Mouse (Mus musculus) adrenal gland, adult 8-10 months (tissue): Measurements from ENCODE around the gene Cldnd1. TPM values are rescaled to one million over a fixed set of nuclear protein-coding genes. Genes with fewer than 3 reads are reported as not detected.

ENCODE experiments used
- DNase-seq: peaks from one replicate; pipeline ENCODE4 v3.0.0; 2022
- microRNA-seq, 2 experiments: library from miRNA; unstranded; fragments of <30 nt; microRNA quantifications; one replicate each; pipeline ENCODE4 v1.2.0; 2022
- total RNA-seq, 4 experiments: library from RNA; stranded (reverse); gene quantifications; 2 replicates each; pipeline ENCODE4 v1.2.4; 2022

Gene Cldnd1
- total RNA-seq, 4 experiments from 2014 or later: 47.0 to 70.2 (median 58.4) TPM

DNA sequence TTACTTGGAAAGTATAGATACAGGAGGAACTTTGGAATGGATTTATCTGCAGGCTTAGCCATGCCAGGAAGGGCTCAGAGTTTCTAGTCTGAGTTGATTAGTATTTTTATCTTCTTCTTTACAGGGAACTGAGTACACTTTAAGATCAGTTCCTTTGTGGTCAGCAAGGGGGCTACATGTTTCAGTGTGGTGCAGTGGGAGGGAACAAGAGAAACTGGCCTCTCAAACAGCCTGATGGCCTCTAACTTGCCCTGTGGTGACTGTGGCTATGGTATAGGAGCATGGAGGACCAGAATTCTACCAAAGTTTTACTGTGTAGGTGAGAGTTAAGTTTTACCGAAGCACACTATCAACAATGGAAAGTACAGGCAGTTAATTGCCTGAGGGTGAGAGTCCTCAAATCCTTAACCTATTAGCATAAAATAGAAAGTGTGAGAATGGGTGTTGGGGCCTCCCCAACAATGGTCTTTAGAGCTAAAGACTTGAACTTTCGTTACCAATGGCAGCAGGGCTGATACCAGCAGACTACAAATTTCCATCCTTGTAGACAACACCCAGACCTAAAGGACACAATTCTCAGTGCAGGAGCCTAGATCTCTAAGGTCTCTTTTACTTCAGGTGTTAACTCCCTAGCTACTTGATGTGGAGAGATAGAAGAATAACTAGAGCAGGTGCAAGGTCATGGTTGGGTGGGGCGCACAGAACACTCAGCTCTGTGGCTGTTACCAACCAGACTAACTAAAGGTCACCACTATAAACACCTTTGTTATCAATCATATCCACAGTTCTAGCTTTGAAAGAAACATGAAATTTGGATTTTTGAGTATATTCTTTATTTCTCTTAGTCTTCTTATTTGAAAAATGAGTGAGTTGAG, 18.9 kb upstream of the Cldnd1 start:
- no peak for DNase-seq

GRCm38 (mm10) chr16:58709536-58709935, 18.2 kb upstream of the Cldnd1 start:
- no peak for DNase-seq

DNA sequence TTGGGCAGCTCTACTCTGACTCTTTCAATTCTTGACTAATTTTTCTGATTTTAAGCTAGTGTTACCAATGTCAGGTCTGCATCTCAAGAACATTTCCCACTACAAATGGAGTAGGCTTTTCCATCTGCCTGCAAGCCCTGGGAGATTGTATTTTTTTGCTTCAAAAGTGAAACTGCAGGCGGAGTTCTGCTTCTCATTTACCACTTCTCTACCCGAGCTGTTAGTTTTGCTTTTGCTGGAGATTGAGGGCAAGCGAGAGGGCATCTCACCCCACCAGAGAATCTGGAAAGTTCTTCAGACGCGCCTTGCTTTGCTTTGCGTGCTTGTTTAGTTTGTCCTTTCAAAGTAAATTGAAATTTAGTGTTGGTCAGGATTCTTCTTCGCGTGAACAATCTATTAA, 15.5 kb upstream of the Cldnd1 start:
- DNase-seq: no peak

DNA sequence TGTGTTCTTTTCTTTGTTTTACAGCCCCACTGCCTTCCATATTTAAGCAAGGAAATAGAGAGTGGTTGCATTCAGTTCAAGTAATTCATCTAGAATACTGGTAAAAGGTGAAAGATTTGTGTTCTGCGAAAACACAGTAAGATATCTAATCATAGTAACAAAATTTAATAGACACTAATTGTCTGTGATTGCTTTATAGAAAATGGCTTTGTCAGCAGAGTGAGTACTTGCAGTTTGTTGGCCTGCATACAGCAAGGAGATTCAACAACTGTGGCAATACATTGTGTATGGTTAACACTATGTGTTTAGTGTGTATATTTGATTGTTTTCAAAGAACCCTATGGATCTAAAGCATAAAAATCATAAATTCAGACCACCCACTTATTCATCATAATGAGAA, 14.6 kb upstream of the Cldnd1 start:
- no peak for DNase-seq

DNA sequence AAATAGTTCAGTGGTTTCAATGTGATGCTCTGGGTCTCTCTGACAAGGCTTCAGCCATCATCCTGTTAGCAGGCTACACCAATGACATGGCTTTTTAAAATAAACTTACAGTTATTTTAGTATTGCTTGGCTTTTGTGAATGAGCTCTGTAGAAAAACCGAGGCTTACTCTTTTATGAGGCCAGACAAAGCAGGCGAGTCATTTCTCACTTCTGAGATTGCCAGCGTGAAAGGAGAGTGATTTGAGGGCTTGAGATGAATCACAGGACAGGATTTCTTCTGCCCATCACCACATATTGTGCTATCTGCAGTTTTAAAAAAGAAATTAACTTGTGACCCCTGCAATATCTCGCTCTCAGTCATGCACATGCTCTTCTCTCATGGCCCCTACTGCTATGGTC, 12.7 kb upstream of the Cldnd1 start:
- no peak for DNase-seq

DNA sequence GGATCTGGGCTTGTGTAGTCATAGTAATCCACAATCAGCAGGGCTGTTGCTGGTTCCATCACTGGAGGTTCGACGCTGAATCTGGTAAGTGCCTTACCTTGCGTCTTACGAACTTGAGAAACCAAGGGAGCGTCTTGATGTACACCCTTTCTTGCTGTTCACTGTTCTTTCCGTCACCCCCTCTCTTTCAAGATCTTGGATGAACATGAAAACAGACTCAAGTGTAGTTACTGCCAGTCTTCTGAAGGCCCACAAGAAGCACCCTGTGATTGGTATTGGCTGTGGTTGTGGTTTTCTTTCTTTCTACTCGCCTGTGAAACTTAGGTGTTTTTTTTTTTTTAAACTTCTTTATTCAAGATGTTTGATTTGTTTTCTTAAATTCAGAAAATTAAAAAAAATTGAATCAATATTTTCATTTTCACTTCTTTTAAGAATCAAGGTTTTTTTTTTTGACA, 9.0 kb upstream of the Cldnd1 start, which contains the start of gene Gpr15:
Gene Gpr15 (minus strand): TSS at position 405 of the 455 bp plus-strand sequence.
- no peak for DNase-seq

DNA sequence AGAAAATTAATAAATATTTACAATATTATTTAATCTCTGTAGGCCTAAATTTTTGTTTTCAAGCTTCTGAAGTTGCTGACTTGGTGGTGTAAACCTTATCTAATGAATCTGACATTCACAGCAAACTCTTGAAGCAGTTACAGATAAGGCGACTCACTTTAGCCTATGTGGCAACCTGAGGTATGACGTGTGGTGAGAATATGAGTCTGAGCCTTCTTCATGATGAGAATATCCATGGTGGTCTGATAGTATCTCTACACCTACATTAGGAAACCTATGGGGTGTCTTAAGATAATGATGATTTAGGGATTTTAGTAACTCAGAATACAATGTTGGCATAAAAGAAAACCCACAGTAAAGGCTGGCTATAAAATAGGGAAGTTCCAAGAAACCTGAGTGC, 5.4 kb upstream of the Cldnd1 start:
- DNase-seq: no peak

DNA sequence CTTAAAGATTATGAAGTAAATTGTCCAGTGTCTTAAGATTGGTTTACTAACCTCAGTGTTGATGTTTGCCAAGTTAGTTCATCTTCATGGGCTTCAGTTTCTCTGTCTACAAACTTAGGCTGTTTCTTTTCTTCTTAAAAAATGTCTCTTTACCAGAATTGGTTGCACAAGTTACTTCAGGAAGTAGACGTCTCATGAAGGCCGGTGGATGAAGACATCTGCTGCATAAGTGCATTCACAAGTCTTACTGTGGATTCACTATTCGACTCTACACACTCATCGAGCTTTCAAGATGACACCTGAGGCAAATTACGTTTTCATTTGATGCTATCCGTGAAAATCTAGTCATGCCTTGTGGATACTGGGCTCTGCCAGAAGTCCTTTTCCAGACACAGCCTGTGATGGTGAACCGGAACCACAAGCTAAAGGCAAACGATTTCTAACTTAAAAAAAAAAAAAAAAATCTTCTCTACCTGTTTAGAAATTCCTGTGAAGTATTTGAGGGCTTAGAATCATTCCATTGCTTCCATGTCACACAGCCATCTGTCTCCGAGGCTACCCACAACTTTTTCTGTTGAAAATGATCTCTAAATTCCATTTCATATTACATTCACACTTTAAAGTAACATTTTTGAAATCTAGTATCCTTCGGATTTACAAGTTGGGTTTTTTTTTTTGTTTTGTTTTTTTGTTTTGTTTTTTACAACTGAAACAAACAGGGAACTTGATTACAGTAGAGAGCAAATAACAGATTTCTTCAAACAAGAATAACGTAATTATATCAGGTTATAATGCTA, 832 bp upstream of the Cldnd1 start:
- DNase-seq: no peak

GRCm38 (mm10) chr16:58728176-58728671, 514 bp downstream of the Cldnd1 start:
- DNase-seq: no peak

GRCm38 (mm10) chr16:58738205-58738604, 10.5 kb downstream of the Cldnd1 start:
- DNase-seq: no peak

DNA sequence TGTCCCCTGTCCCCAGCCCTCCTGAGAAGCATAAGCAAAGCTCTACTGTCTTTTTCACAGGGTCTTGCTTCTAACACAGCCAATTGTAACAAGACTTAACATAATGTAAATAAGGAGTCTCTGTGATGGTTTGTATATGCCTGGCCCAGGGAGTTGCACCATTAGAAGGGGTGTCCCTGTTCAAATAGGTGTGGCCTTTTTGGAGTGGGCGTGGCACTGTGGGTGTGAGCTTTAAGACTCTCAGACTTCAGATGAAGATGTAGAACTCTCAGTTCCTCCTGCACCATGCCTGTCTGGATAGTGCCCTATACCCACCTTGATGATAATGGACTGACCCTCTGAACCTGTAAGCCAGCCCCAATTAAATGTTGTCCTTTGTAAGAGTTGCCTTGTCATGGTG, 11.1 kb downstream of the Cldnd1 start:
- DNase-seq: no peak

DNA sequence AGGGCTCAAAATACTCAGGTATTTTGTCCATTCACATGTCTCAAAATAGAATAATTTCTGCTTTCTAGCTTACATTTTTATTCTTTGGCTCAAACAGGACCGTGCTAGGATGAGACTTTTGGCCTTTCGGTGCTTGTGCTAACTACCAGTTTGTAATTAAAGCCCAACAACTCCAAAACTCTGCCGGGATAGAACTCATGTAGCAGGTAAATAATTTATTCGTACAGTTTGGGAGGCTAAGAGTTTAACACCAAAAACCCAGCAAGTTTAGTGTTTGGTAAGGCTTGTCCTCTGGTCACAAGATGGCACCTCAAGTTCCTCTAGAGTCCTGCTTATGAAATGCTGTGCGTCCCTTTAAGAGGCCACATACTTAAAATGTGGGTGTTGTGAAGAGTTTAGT, 13.0 kb downstream of the Cldnd1 start:
- no peak for DNase-seq

GRCm38 (mm10) chr16:58746715-58747114, 19.0 kb downstream of the Cldnd1 start:
- DNase-seq: no peak

GRCm38 (mm10) chr16:58751314-58751713, 23.6 kb downstream of the Cldnd1 start:
- no peak for DNase-seq

DNA sequence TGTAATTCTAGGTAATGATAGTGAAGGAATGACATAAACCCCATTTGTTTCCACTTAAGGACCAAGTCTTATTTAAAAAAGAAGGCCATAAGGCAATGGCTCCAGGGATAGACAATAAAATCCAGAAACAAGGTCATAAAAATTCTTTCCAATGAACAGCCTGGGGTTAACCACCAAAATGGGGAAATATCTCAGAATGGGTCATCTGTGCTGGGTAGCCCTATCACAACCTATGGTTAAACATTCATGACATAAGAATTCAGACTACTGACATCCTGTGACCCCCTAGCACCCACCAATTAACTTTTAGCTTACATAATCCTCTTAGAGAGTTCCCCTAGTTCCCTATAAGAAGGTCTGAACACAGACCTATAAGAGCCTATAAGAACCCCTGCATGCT, 28.5 kb downstream of the Cldnd1 start:
- DNase-seq: no peak

DNA sequence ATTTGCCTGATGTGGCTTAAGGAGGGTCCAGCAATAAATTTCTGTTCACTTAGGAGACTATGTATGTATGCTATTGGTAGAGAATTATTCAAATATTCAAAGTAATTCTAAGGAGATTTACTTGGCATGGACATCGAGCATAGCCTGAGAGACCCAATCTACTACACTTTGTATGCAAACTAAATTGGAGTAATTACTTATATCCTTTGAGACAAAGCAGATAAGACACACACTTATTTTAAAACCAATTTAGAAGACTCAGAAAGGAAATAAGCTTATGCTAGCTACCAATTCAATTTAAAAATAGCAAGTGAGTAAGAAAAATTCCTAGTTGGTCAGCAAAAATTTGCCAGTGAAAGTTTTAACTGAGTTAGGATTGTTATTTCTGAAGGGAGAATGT, 35.4 kb downstream of the Cldnd1 start, which contains the start of gene Olfr172:
Gene Olfr172 (minus strand): TSS at position 101 of the 400 bp plus-strand sequence.
- no peak for DNase-seq

Small RNAs within 50 kb of the gene (microRNA-seq; reads per million reads assigned to microRNA genes)
- 0 reads per million in 2 experiments for gene Gm27564

Other genes starting within 250 kb of the Cldnd1 start
- gene St3gal6, start 203.7 kb upstream of the Cldnd1 start, total RNA-seq: 10 to 100 TPM; 13.6 to 30.8 (median 17.8) TPM
- not detected for gene Gm813, start 110.9 kb upstream of the Cldnd1 start, total RNA-seq
- not detected for gene E330017A01Rik, start 89.2 kb upstream of the Cldnd1 start, total RNA-seq
- 10 to 100 TPM; 20.3 to 28.0 (median 21.7) TPM for gene Cpox, start 57.6 kb upstream of the Cldnd1 start, total RNA-seq
- gene Gpr15, start 8.8 kb upstream of the Cldnd1 start, total RNA-seq: not detected
- gene Olfr172, start 35.3 kb downstream of the Cldnd1 start, total RNA-seq: not detected
- not detected for gene Olfr173, start 72.4 kb downstream of the Cldnd1 start, total RNA-seq
- not detected for gene Olfr175-ps1, start 98.9 kb downstream of the Cldnd1 start, total RNA-seq
- gene Olfr177, start 146.9 kb downstream of the Cldnd1 start, total RNA-seq: not detected
- not detected for gene Olfr178, start 164.2 kb downstream of the Cldnd1 start, total RNA-seq
- gene Olfr181, start 200.8 kb downstream of the Cldnd1 start, total RNA-seq: not detected
- not detected for gene Olfr180, start 201.5 kb downstream of the Cldnd1 start, total RNA-seq